Mouse (Mus musculus): ENCODE data around the gene Emc10.

DNA sequence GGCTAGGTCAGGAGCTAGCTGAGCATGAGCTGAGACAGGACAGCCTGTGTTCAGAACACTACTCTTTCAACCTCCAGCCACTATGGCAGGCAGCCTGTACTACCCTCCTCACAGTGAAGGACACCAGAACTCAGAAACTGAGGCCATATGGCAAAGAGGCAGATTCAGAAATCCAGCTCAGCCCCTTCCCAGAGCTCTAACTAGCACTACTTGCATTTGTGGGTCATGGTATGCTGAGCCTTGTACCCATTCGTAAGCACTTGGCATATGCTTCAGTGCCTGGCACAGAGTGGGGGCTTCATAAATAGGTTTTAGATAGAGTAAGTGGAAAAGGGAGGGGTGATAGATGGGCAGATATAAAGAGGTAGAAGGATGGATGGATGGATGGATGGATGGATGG lies 55.9 kb downstream of the Emc10 start:
- TF ChIP-seq POLR2A (IDR thresholded peaks at IDR 0.05; ENCODE audit: low read depth, low read length) (no peak), CTCF (IDR thresholded peaks at IDR 0.05; ENCODE audit: borderline replicate concordance, insufficient read depth, low read length) (no peak)

Measured in embryonic fibroblast, embryonic 13.5 days (primary cell).